9 mouse cellular contexts compared by ENCODE assay signal in genomic region chr2:162411014-162411413, GRCm38 (mm10).
DNase-seq lines count a peak whose midpoint lies in the region; ATAC-seq lines count a peak whose summit lies in the region.
"Had no signal": no experiment of that assay in that cellular context is flagged by ENCODE, and none has a peak within 500 bp of the region (broad histone marks: within the 10 kb centered on the region; RNA-seq: fewer than 3 reads in every experiment).

No protein-coding gene starts in this region.

- H3K27me3 ChIP-seq in hindbrain, embryonic 16.5 days (replicated peaks; ENCODE audit: control insufficient read depth, insufficient read depth, low read length) = no peaks in the 10 kb centered on the region
- no peaks in the 10 kb centered on the region for H3K27me3 ChIP-seq in hindbrain, embryonic 14.5 days (ENCODE audit: control insufficient read depth, insufficient read depth, low read length)
- H3K27me3 ChIP-seq: megakaryocyte, embryonic 14.5 days had no signal

- no peaks in the 10 kb centered on the region for H3K9me3 ChIP-seq in hindbrain, embryonic 16.5 days (ENCODE audit: control insufficient read depth, low read length)
- no peaks in the 10 kb centered on the region for H3K9me3 ChIP-seq in hindbrain, embryonic 14.5 days (ENCODE audit: control insufficient read depth, low read length)

- DNase-seq in hindbrain, embryonic 14.5 days (ENCODE audit: low spot score) = no peak
- DNase-seq in right cerebral cortex, adult 18-20 months = peak; percentile 30
- DNase-seq in right cerebral cortex, postnatal 25 days = no peak
- peak; percentile 41 to 42 for DNase-seq in cerebellum, postnatal 36 days
- no peak for DNase-seq in spleen, postnatal 10 days (ENCODE audit: low spot score in 2 of 2)
- no peak for DNase-seq in kidney, adult 8-10 months
- DNase-seq: gastrocnemius, postnatal 36 days had no signal

- H3K9ac ChIP-seq in hindbrain, embryonic 16.5 days (ENCODE audit: low read depth, low read length) = no peak overlapping the region
- H3K9ac ChIP-seq in hindbrain, embryonic 14.5 days = no peak overlapping the region

- H3K4me2 ChIP-seq in hindbrain, embryonic 16.5 days (ENCODE audit: low read length) = no peak overlapping the region
- no peak overlapping the region for H3K4me2 ChIP-seq in hindbrain, embryonic 14.5 days (replicated peaks)

- H3K4me3 ChIP-seq in hindbrain, embryonic 16.5 days (ENCODE audit: low read length) = no peak overlapping the region
- no peak overlapping the region for H3K4me3 ChIP-seq in hindbrain, embryonic 14.5 days (replicated peaks; ENCODE audit: low read length)
- H3K4me3 ChIP-seq: megakaryocyte, embryonic 14.5 days had no signal

- peaks cover 3% of the 10 kb centered on the region; the same call in 1 of the 2 replicates for H3K4me1 ChIP-seq in hindbrain, embryonic 16.5 days (ENCODE audit: control insufficient read depth, insufficient read depth, low read depth, low read length)
- H3K4me1 ChIP-seq in hindbrain, embryonic 14.5 days (replicated peaks; ENCODE audit: control insufficient read depth, insufficient read depth, low read length) = no peaks in the 10 kb centered on the region
- H3K4me1 ChIP-seq: megakaryocyte, embryonic 14.5 days had no signal

- no peaks in the 10 kb centered on the region for H3K36me3 ChIP-seq in hindbrain, embryonic 16.5 days (ENCODE audit: control insufficient read depth, insufficient read depth, low read length)
- no peaks in the 10 kb centered on the region for H3K36me3 ChIP-seq in hindbrain, embryonic 14.5 days (replicated peaks; ENCODE audit: control insufficient read depth, insufficient read depth)

- 64% methylated on average over 4 of the region's 4 CpGs for WGBS in hindbrain, embryonic 16.5 days
- 82% methylated on average over 4 of the region's 4 CpGs for WGBS in hindbrain, embryonic 14.5 days

- no peak overlapping the region for H3K27ac ChIP-seq in hindbrain, embryonic 16.5 days (ENCODE audit: low read depth, low read length)
- H3K27ac ChIP-seq in hindbrain, embryonic 14.5 days = no peak overlapping the region

- peak; percentile 79 for ATAC-seq in hindbrain, embryonic 16.5 days
- ATAC-seq in hindbrain, embryonic 14.5 days (ENCODE audit: low FRiP score) = no peak

Comparison
In these comparisons a context has a peak if more than half of its experiments do, and no peak if none do; other contexts are left out.
1. DNase-seq: peak in right cerebral cortex, adult 18-20 months (single experiment) and cerebellum, postnatal 36 days (2 of 2); none in hindbrain, embryonic 14.5 days (single experiment), right cerebral cortex, postnatal 25 days (single experiment), spleen, postnatal 10 days (0 of 2) and kidney, adult 8-10 months (0 of 2).